Mouse (Mus musculus) CH12.LX (cell line): Measurements from ENCODE around the gene Fgfr2. TPM values are rescaled to one million over a fixed set of nuclear protein-coding genes. Genes with fewer than 3 reads are reported as not detected.

Experiments
- DNase-seq: peaks from one replicate; pipeline ENCODE4 v3.0.0-alpha.2; 2013; ENCODE audit errors: extremely low read depth
- H3K27ac ChIP-seq: 2 replicates; pipeline ENCODE4 v1.5.1; 2012; ENCODE audit warnings: low read depth, mild to moderate bottlenecking, control low read depth, moderate library complexity; ENCODE audit not compliant: insufficient read depth
- H3K27me3 ChIP-seq: replicated peaks from 2 replicates; pipeline ENCODE3; 2012; ENCODE audit warnings: inconsistent platforms
- H3K36me3 ChIP-seq, 2 experiments: replicated peaks in 1 of 2; 2 replicates each; pipeline versions ENCODE3 to v1.6.1; 2012; ENCODE audit warnings: inconsistent platforms in 1 of 2, low read length in 1 of 2, mild to moderate bottlenecking in 1 of 2, mixed read lengths in 1 of 2, moderate library complexity in 1 of 2; ENCODE audit not compliant: control insufficient read depth in 1 of 2, insufficient read depth in 1 of 2
- H3K4me1 ChIP-seq, 2 experiments: 2 replicates each; pipeline ENCODE4 v1.6.1; 2012; ENCODE audit warnings: inconsistent platforms in 1 of 2, moderate library complexity in 1 of 2; ENCODE audit not compliant: insufficient read depth in 2 of 2, control insufficient read depth in 1 of 2
- H3K4me2 ChIP-seq: 2 replicates; pipeline ENCODE4 v1.6.1; 2012; ENCODE audit warnings: low read depth, mild to moderate bottlenecking, control low read depth; ENCODE audit not compliant: poor library complexity, insufficient read depth, severe bottlenecking
- H3K4me3 ChIP-seq, 3 experiments: fragments of 150-350 bp in 1 of 3; sonication (generic) in 1 of 3; replicated peaks in 1 of 3; 2 replicates each; pipeline versions ENCODE3 to v1.5.1; 2011 to 2012; ENCODE audit warnings: low read depth in 2 of 3, low read length in 2 of 3, mild to moderate bottlenecking in 2 of 3, moderate library complexity in 2 of 3, control low read depth in 1 of 3, improper control_type of control experiment in 1 of 3, inconsistent platforms in 1 of 3, mixed read lengths in 1 of 3; ENCODE audit not compliant: poor library complexity in 1 of 3
- H3K79me2 ChIP-seq: replicated peaks from 2 replicates; pipeline ENCODE4 v1.6.1; 2012; ENCODE audit warnings: mild to moderate bottlenecking, moderate library complexity; ENCODE audit not compliant: control insufficient read depth, poor library complexity, insufficient read depth, severe bottlenecking; ENCODE audit errors: extremely low read depth
- H3K9ac ChIP-seq: 2 replicates; pipeline ENCODE4 v1.6.1; 2012; ENCODE audit warnings: low read depth, mild to moderate bottlenecking, control low read depth, moderate library complexity; ENCODE audit not compliant: insufficient read depth
- H3K9me3 ChIP-seq: replicated peaks from 2 replicates; pipeline ENCODE3; 2012; ENCODE audit warnings: low read length, inconsistent platforms, mixed read lengths
- CHD1 ChIP-seq: IDR thresholded peaks from 2 replicates; pipeline ENCODE4 v1.6.1; 2012; ENCODE audit warnings: low read depth, low read length, improper control_type of control experiment, inconsistent platforms
- CHD2 ChIP-seq: IDR thresholded peaks from 2 replicates; pipeline ENCODE4 v1.6.1; 2011; ENCODE audit warnings: low read length, improper control_type of control experiment
- E2F4 ChIP-seq: IDR thresholded peaks from 2 replicates; pipeline ENCODE4 v1.6.1; 2011; ENCODE audit warnings: low read depth, low read length, improper control_type of control experiment; ENCODE audit not compliant: insufficient replicate concordance
- ELF1 ChIP-seq: IDR thresholded peaks from 2 replicates; pipeline ENCODE4 v1.6.1; 2014; ENCODE audit warnings: low read depth, mild to moderate bottlenecking, inconsistent platforms, low read length, improper control_type of control experiment
- ETS1 ChIP-seq: conservative IDR thresholded peaks from 2 replicates; pipeline ENCODE4 v1.6.1; 2012; ENCODE audit warnings: low read depth, mild to moderate bottlenecking, inconsistent platforms, low read length, improper control_type of control experiment, moderate library complexity
- JUN ChIP-seq: IDR thresholded peaks from 2 replicates; pipeline ENCODE4 v1.6.1; 2011; ENCODE audit warnings: low read depth, mild to moderate bottlenecking, low read length, improper control_type of control experiment, moderate library complexity; ENCODE audit not compliant: insufficient read depth
- KAT2A ChIP-seq: IDR thresholded peaks from 2 replicates; pipeline ENCODE4 v1.6.1; 2012; ENCODE audit warnings: low read length, improper control_type of control experiment, inconsistent platforms; ENCODE audit not compliant: insufficient replicate concordance
- MAFK ChIP-seq: IDR thresholded peaks from 2 replicates; pipeline ENCODE4 v1.6.1; 2011; ENCODE audit warnings: low read length, improper control_type of control experiment; ENCODE audit not compliant: insufficient replicate concordance
- MAZ ChIP-seq: IDR thresholded peaks from 2 replicates; pipeline ENCODE4 v1.6.1; 2012; ENCODE audit warnings: low read depth, mild to moderate bottlenecking, inconsistent platforms, low read length, improper control_type of control experiment, moderate library complexity
- MYC ChIP-seq: IDR thresholded peaks from 2 replicates; pipeline ENCODE4 v1.6.1; 2011; ENCODE audit warnings: low read depth, mild to moderate bottlenecking, improper control_type of control experiment, low read length
- NRF1 ChIP-seq: IDR thresholded peaks from 2 replicates; pipeline ENCODE4 v1.6.1; 2014; ENCODE audit warnings: low read depth, mild to moderate bottlenecking, inconsistent platforms, low read length, improper control_type of control experiment, moderate library complexity
- PAX5 ChIP-seq: IDR thresholded peaks from 2 replicates; pipeline ENCODE4 v1.6.1; 2012; ENCODE audit warnings: low read length, inconsistent platforms, mixed read lengths
- RAD21 ChIP-seq: IDR thresholded peaks from 2 replicates; pipeline ENCODE4 v1.6.1; 2011; ENCODE audit warnings: low read depth, mild to moderate bottlenecking, low read length, improper control_type of control experiment, moderate library complexity
- RCOR1 ChIP-seq: conservative IDR thresholded peaks from 2 replicates; pipeline ENCODE4 v1.6.1; 2012; ENCODE audit warnings: low read depth, mild to moderate bottlenecking, inconsistent platforms, low read length, improper control_type of control experiment
- SIN3A ChIP-seq: IDR thresholded peaks from 2 replicates; pipeline ENCODE4 v1.6.1; 2012; ENCODE audit warnings: low read length, improper control_type of control experiment, inconsistent platforms
- SMC3 ChIP-seq: IDR thresholded peaks from 2 replicates; pipeline ENCODE4 v1.6.1; 2011; ENCODE audit warnings: low read depth, low read length, improper control_type of control experiment
- TBP ChIP-seq: conservative IDR thresholded peaks from 2 replicates; pipeline ENCODE4 v1.6.1; 2011; ENCODE audit warnings: low read depth, low read length, improper control_type of control experiment
- TCF12 ChIP-seq: IDR thresholded peaks from 2 replicates; pipeline ENCODE4 v1.6.1; 2014; ENCODE audit warnings: low read depth, mild to moderate bottlenecking, inconsistent platforms, low read length, improper control_type of control experiment
- USF1 ChIP-seq: IDR thresholded peaks from 2 replicates; pipeline ENCODE4 v1.6.1; 2014; ENCODE audit warnings: low read depth, mild to moderate bottlenecking, inconsistent platforms, low read length, improper control_type of control experiment
- ZC3H11A ChIP-seq: IDR thresholded peaks from 2 replicates; pipeline ENCODE4 v1.6.1; 2012; ENCODE audit warnings: low read depth, mild to moderate bottlenecking, inconsistent platforms, low read length, improper control_type of control experiment
- dilution Hi-C: fragments of 300-500 bp; cut with MboI; formaldehyde crosslinking; loops from 2 replicates; pipeline ENCODE4 v1.14.3; 2020; ENCODE audit warnings: low sequenced_read_pairs; ENCODE audit not compliant: extremely low pct_unique_long_range_greater_than_20kb, extremely low pct_ligation_motif_present
- in situ Hi-C: fragments of 300-500 bp; cut with MboI; formaldehyde crosslinking; loops from 3 replicates; pipeline ENCODE4 v1.14.3; 2019; ENCODE audit warnings: low sequenced_read_pairs, low pct_ligation_motif_present, low pct_unique_long_range_greater_than_20kb, mixed read lengths
- polyA plus RNA-seq: library from polyadenylated mRNA; unstranded; fragments of >175 nt; gene quantifications from 2 replicates; pipeline ENCODE4 v1.2.1, GENCODE M21; 2012; ENCODE audit warnings: low read depth; ENCODE audit not compliant: insufficient read length
- total RNA-seq, 2 experiments: library from RNA; depleted of rRNA; stranded (reverse); fragments of 300-350 nt in 1 of 2; fragments of >200 nt in 1 of 2; gene quantifications; 2 replicates each; pipeline ENCODE4 v1.2.3; 2012 to 2014

The Fgfr2 gene
- total and polyA plus RNA-seq, 3 experiments = not detected

DNA sequence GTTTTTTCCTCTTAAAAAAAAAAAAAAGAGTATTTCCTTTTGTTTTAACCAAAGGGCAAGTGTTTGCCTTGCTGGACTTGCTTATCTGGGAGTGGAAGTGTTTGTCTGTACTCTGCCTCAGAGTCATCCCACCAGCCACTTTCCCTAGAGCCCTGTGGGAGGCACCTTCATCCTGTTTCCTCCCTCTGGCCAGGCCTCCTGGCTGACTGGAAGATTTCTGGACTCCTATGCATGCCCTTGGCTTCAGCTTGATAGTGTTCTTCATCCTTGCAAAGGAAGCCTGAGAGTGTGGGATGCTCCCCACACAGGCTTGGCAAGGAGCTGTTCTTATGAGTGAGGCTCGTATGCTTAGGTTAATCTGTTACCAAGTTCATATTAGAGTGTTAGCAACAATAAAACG lies 2468.6 kb downstream of the Fgfr2 start:
- no peak for DNase-seq
- no peak overlapping the region for H3K9ac ChIP-seq
- H3K4me3 ChIP-seq = no peak overlapping the region
- no peak overlapping the region for H3K27ac ChIP-seq
- no peaks in the 10 kb centered on the region for H3K79me2 ChIP-seq
- no peaks in the 10 kb centered on the region for H3K36me3 ChIP-seq
- in situ Hi-C loops (no loop called here), dilution Hi-C loops (no loop called here)
- H3K4me1 ChIP-seq = no peaks in the 10 kb centered on the region
- peaks cover 91% of the 10 kb centered on the region for H3K27me3 ChIP-seq
- H3K9me3 ChIP-seq = no peaks in the 10 kb centered on the region
- no peak overlapping the region for H3K4me2 ChIP-seq
- TF ChIP-seq SMC3 (no peak), PAX5 (no peak), SIN3A (no peak), CHD1 (no peak), CHD2 (no peak), ZC3H11A (no peak), KAT2A (no peak), MYC (no peak), TBP (no peak), TCF12 (no peak), MAZ (no peak), RCOR1 (no peak), JUN (no peak), USF1 (no peak), ELF1 (no peak), ETS1 (no peak), NRF1 (no peak), MAFK (no peak)

- dilution Hi-C loops (no loop called here), in situ Hi-C loops (no loop called here)
- H3K4me2 ChIP-seq = no peak overlapping the region
- no peak overlapping the region for H3K4me3 ChIP-seq
- no peak for TF ChIP-seq TBP
- TF ChIP-seq KAT2A = no peak
- no peak for TF ChIP-seq E2F4
- no peak for TF ChIP-seq SIN3A
- TF ChIP-seq MYC = no peak
- no peak for TF ChIP-seq NRF1
- no peak for TF ChIP-seq RAD21
- TF ChIP-seq, all 38 proteins: peak for 0
- H3K9ac ChIP-seq = no peak overlapping the region
- peaks cover 94% of the 10 kb centered on the region for H3K27me3 ChIP-seq
- no peak overlapping the region for H3K27ac ChIP-seq
- H3K79me2 ChIP-seq = no peaks in the 10 kb centered on the region
- no peaks in the 10 kb centered on the region for H3K4me1 ChIP-seq
- no peaks in the 10 kb centered on the region for H3K36me3 ChIP-seq
- no peaks in the 10 kb centered on the region for H3K9me3 ChIP-seq
- DNase-seq = no peak
Observed at GRCm38 (mm10) chr7:130653036-130653555, 2470.1 kb downstream of the Fgfr2 start.
